Mouse (Mus musculus): ENCODE data around the gene Zfp948. TPM values are rescaled to one million over a fixed set of nuclear protein-coding genes. Genes with fewer than 3 reads are reported as not detected.
"Not testable (repeated sequence)": the region's sequence is repeated elsewhere in the genome, so short reads cannot be mapped to it uniquely, and the experiment has no call there.

Gene Zfp948
- polyA plus RNA-seq, 1 experiment from 2014 or later, result 25.3 TPM

- 24% methylated on average over 5 of the region's 5 CpGs for WGBS
- peaks cover 32% of the 10 kb centered on the region; the same call in 1 of the 2 replicates for H3K36me3 ChIP-seq (ENCODE audit: control insufficient read depth, insufficient read depth, low read length)
- no peak overlapping the region for H3K4me3 ChIP-seq (ENCODE audit: low read depth, low read length)
- H3K4me1 ChIP-seq (ENCODE audit: control insufficient read depth, insufficient read depth, low read length), result no peaks in the 10 kb centered on the region
- ATAC-seq (ENCODE audit: insufficient number of reproducible peaks, insufficient read depth, low FRiP score, low read depth), result peak; percentile 46; the same call in 1 of the 2 replicates
- H3K4me2 ChIP-seq (replicated peaks; ENCODE audit: low read depth, low read length), result no peak overlapping the region
- H3K27ac ChIP-seq (ENCODE audit: low read length), result no peak overlapping the region
- no peak overlapping the region for H3K9ac ChIP-seq (replicated peaks; ENCODE audit: low read depth, low read length)
- no peaks in the 10 kb centered on the region for H3K9me3 ChIP-seq (ENCODE audit: control insufficient read depth, low read depth, low read length)
- H3K27me3 ChIP-seq (ENCODE audit: control insufficient read depth, insufficient read depth, low read length), result no peaks in the 10 kb centered on the region
Observed at GRCm38 (mm10) chr17:21579493-21580175, 12.8 kb downstream of the Zfp948 start.

DNA sequence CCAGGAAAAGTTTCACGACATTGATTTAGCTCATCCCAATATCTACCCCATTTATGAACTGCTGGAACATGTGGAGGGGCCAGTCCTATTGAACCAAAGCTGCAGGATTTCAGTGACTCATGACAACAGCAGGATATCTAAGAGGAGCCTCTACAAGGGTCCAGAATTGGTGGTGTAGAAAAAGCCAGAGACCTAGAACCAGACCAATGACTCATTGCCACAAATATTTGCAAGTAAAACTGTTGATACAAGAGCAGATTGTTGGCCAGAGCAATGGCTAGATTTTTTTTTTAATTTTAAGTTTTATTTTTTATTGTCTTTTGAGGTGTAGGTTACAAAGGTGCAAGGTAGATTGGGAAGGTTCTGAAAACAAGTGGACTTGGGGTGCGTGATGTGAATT lies 18.7 kb downstream of the Zfp948 start:
- 95% methylated on average over 2 of the region's 2 CpGs for WGBS
- no peak for ATAC-seq (ENCODE audit: insufficient number of reproducible peaks, insufficient read depth, low FRiP score, low read depth)

DNA sequence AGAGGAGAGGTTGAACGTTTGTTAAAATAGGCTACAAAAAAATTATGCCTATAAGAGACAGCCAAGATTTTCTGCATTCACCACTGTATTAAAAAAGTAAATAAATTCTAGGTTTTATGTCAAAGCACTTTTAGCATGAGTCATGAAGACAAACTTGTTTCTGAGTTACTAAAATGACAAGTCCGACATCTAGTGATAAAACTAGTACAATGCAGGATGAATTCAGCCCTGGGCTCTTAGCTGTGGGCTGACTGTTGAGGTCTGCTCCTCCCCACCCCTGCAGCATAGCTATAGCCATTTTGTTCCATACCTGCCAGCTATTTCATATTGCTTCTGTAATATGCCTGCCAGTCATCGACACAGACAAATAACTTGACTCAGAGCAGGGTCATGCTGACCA lies 49.5 kb downstream of the Zfp948 start:
- ATAC-seq (ENCODE audit: insufficient number of reproducible peaks, insufficient read depth, low FRiP score, low read depth), result no peak
- Histone ChIP-seq H3K36me3 (ENCODE audit: control insufficient read depth, insufficient read depth, low read length) (no peaks in the 10 kb centered on the region), H3K4me3 (ENCODE audit: low read depth, low read length) (no peak overlapping the region), H3K9me3 (ENCODE audit: control insufficient read depth, low read depth, low read length) (no peaks in the 10 kb centered on the region), H3K4me2 (replicated peaks; ENCODE audit: low read depth, low read length) (no peak overlapping the region), H3K9ac (replicated peaks; ENCODE audit: low read depth, low read length) (no peak overlapping the region), H3K27me3 (ENCODE audit: control insufficient read depth, insufficient read depth, low read length) (no peaks in the 10 kb centered on the region), H3K4me1 (ENCODE audit: control insufficient read depth, insufficient read depth, low read length) (no peaks in the 10 kb centered on the region), H3K27ac (ENCODE audit: low read length) (no peak overlapping the region)
- 66% methylated on average over 3 of the region's 3 CpGs for WGBS

More for the DNA sequence above, 18.7 kb downstream of the Zfp948 start:
- no peaks in the 10 kb centered on the region for H3K4me1 ChIP-seq (ENCODE audit: control insufficient read depth, insufficient read depth, low read length)
- no peaks in the 10 kb centered on the region for H3K9me3 ChIP-seq (ENCODE audit: control insufficient read depth, low read depth, low read length)
- H3K4me3 ChIP-seq (ENCODE audit: low read depth, low read length), result no peak overlapping the region
- no peak overlapping the region for H3K27ac ChIP-seq (ENCODE audit: low read length)
- H3K4me2 ChIP-seq (replicated peaks; ENCODE audit: low read depth, low read length), result no peak overlapping the region
- H3K9ac ChIP-seq (replicated peaks; ENCODE audit: low read depth, low read length), result no peak overlapping the region
- peaks cover 44% of the 10 kb centered on the region for H3K36me3 ChIP-seq (ENCODE audit: control insufficient read depth, insufficient read depth, low read length)
- H3K27me3 ChIP-seq (ENCODE audit: control insufficient read depth, insufficient read depth, low read length), result no peaks in the 10 kb centered on the region

GRCm38 (mm10) chr17:21617352-21617751 lies 50.5 kb downstream of the Zfp948 start:
- ATAC-seq (ENCODE audit: insufficient number of reproducible peaks, insufficient read depth, low FRiP score, low read depth), result peak; percentile 71; the same call in 1 of the 2 replicates
- no peaks in the 10 kb centered on the region for H3K9me3 ChIP-seq (ENCODE audit: control insufficient read depth, low read depth, low read length)
- peak overlapping the region; percentile 26 for H3K4me2 ChIP-seq (replicated peaks; ENCODE audit: low read depth, low read length)
- no peaks in the 10 kb centered on the region for H3K27me3 ChIP-seq (ENCODE audit: control insufficient read depth, insufficient read depth, low read length)
- no peaks in the 10 kb centered on the region for H3K36me3 ChIP-seq (ENCODE audit: control insufficient read depth, insufficient read depth, low read length)
- no peak overlapping the region for H3K9ac ChIP-seq (replicated peaks; ENCODE audit: low read depth, low read length)
- no peak overlapping the region for H3K4me3 ChIP-seq (ENCODE audit: low read depth, low read length)
- 4% methylated on average over 9 of the region's 9 CpGs for WGBS
- H3K27ac ChIP-seq (ENCODE audit: low read length), result no peak overlapping the region
- no peaks in the 10 kb centered on the region for H3K4me1 ChIP-seq (ENCODE audit: control insufficient read depth, insufficient read depth, low read length)

DNA sequence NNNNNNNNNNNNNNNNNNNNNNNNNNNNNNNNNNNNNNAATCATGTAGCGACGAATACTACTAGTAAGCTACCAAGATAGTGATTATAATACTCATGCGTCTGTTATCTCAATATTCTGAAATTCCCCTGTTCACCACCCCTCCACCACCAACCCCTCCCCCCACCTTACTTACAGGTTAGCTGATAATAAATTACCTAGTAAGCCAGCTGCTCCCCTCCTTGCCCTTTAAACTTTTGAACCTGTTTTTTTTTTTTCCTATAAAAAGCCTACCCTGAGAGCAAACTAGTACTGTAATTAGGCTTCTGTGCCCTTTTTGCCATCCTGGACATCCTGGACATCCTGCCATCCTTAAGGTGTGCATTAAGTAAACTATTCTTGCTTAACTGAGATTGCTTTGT lies 56.8 kb downstream of the Zfp948 start:
- H3K9me3 ChIP-seq (ENCODE audit: control insufficient read depth, low read depth, low read length), result no peaks in the 10 kb centered on the region

DNA sequence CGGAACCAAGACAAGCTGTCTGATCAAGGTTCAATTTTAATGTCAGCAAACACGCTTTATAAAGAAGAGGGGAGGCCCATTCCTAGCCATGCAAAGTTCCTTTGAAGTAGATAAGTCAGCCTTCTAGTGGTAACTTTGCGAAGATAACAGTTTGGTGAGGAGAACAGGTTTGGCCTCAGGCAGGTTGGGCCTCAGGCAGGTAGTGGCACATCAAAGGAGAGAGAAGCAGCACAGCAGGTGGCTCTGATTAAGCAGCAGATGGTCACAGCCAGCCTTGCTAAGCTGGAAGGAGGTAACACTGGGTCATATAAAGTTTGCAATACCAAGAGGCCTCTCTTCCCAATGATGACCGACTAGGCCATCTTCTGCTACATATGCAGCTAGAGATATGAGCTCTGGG lies 69.0 kb downstream of the Zfp948 start:
- not testable (repeated sequence) for H3K9me3 ChIP-seq (ENCODE audit: control insufficient read depth, low read depth, low read length); H3K27ac ChIP-seq (ENCODE audit: low read length); H3K4me3 ChIP-seq (ENCODE audit: low read depth, low read length); ATAC-seq (ENCODE audit: insufficient number of reproducible peaks, insufficient read depth, low FRiP score, low read depth); H3K27me3 ChIP-seq (ENCODE audit: control insufficient read depth, insufficient read depth, low read length); H3K9ac ChIP-seq (replicated peaks; ENCODE audit: low read depth, low read length); H3K4me2 ChIP-seq (replicated peaks; ENCODE audit: low read depth, low read length); H3K36me3 ChIP-seq (ENCODE audit: control insufficient read depth, insufficient read depth, low read length); H3K4me1 ChIP-seq (ENCODE audit: control insufficient read depth, insufficient read depth, low read length)
- WGBS, result 62% methylated on average over 4 of the region's 4 CpGs

More for the DNA sequence above, 56.8 kb downstream of the Zfp948 start:
- no peak for ATAC-seq (ENCODE audit: insufficient number of reproducible peaks, insufficient read depth, low FRiP score, low read depth)
- H3K4me1 ChIP-seq (ENCODE audit: control insufficient read depth, insufficient read depth, low read length), result no peaks in the 10 kb centered on the region
- H3K36me3 ChIP-seq (ENCODE audit: control insufficient read depth, insufficient read depth, low read length), result no peaks in the 10 kb centered on the region
- no peak overlapping the region for H3K4me3 ChIP-seq (ENCODE audit: low read depth, low read length)
- no peaks in the 10 kb centered on the region for H3K27me3 ChIP-seq (ENCODE audit: control insufficient read depth, insufficient read depth, low read length)
- H3K9ac ChIP-seq (replicated peaks; ENCODE audit: low read depth, low read length), result no peak overlapping the region
- H3K27ac ChIP-seq (ENCODE audit: low read length), result no peak overlapping the region
- H3K4me2 ChIP-seq (replicated peaks; ENCODE audit: low read depth, low read length), result no peak overlapping the region
- WGBS, result no CpG with 5 or more reads among the region's 3 CpGs

Other genes with a start within 250 kb of the Zfp948 start
- 4.0 and 4.5 TPM in 2 replicates for gene Zfp677, start 183.3 kb upstream of the Zfp948 start, polyA plus RNA-seq (2014; fragmentation: Nextera tagmentation; extraction: Ambion mirVana)
- 6.5 and 6.9 TPM in 2 replicates for gene Zfp54, start 143.8 kb upstream of the Zfp948 start, polyA plus RNA-seq (2014; fragmentation: Nextera tagmentation; extraction: Ambion mirVana)
- 14.7 and 16.4 TPM in 2 replicates for gene Zfp51, start 116.6 kb upstream of the Zfp948 start, polyA plus RNA-seq (2014; fragmentation: Nextera tagmentation; extraction: Ambion mirVana)
- gene Zfp53, start 78.0 kb upstream of the Zfp948 start, polyA plus RNA-seq (2014; fragmentation: Nextera tagmentation; extraction: Ambion mirVana), result 13.1 and 13.8 TPM in 2 replicates
- 4.0 and 4.9 TPM in 2 replicates for gene Zfp52, start 31.5 kb upstream of the Zfp948 start, polyA plus RNA-seq (2014; fragmentation: Nextera tagmentation; extraction: Ambion mirVana)
- gene Zfp983, start 83.6 kb downstream of the Zfp948 start, polyA plus RNA-seq (2014; fragmentation: Nextera tagmentation; extraction: Ambion mirVana), result 4.9 and 6.3 TPM in 2 replicates
- 5.4 and 7.0 TPM in 2 replicates for gene Gm10226, start 124.9 kb downstream of the Zfp948 start, polyA plus RNA-seq (2014; fragmentation: Nextera tagmentation; extraction: Ambion mirVana)
- 13.1 and 16.5 TPM in 2 replicates for gene Zfp760, start 140.7 kb downstream of the Zfp948 start, polyA plus RNA-seq (2014; fragmentation: Nextera tagmentation; extraction: Ambion mirVana)
- 7.0 and 8.3 TPM in 2 replicates for gene Zfp229, start 163.8 kb downstream of the Zfp948 start, polyA plus RNA-seq (2014; fragmentation: Nextera tagmentation; extraction: Ambion mirVana)

All from stomach, embryonic 14.5 days (tissue).